Mouse (Mus musculus): ENCODE results near the gene Col9a2. TPM values are rescaled to one million over a fixed set of nuclear protein-coding genes. Genes with fewer than 3 reads are reported as not detected.

Col9a2 gene
- polyA plus RNA-seq, 1 experiment: 17.5 TPM

GRCm38 (mm10) chr4:121023941-121024340 is 15.2 kb upstream of the Col9a2 start:
- TF ChIP-seq POLR2A (IDR thresholded peaks at IDR 0.05; ENCODE audit: borderline replicate concordance, extremely low read depth, insufficient read depth, insufficient read length, poor library complexity, severe bottlenecking): no peak
- no peak for DNase-seq (ENCODE audit: low read depth)

GRCm38 (mm10) chr4:121025681-121026080 is 13.5 kb upstream of the Col9a2 start:
- DNase-seq (ENCODE audit: low read depth): no peak
- no peak for TF ChIP-seq CTCF (IDR thresholded peaks at IDR 0.05; ENCODE audit: borderline replicate concordance, extremely low read depth, insufficient read depth, insufficient read length)

- no peak for DNase-seq (ENCODE audit: low read depth)
- no peak for TF ChIP-seq CTCF (IDR thresholded peaks at IDR 0.05; ENCODE audit: borderline replicate concordance, extremely low read depth, insufficient read depth, insufficient read length)
- TF ChIP-seq POLR2A (IDR thresholded peaks at IDR 0.05; ENCODE audit: borderline replicate concordance, extremely low read depth, insufficient read depth, insufficient read length, poor library complexity, severe bottlenecking): no peak
These were observed 11.0 kb upstream of the Col9a2 start for GRCm38 (mm10) chr4:121028146-121028545.

- peak; percentile 68 for DNase-seq (ENCODE audit: low read depth)
- TF ChIP-seq CTCF (IDR thresholded peaks at IDR 0.05; ENCODE audit: borderline replicate concordance, extremely low read depth, insufficient read depth, insufficient read length) (peak; percentile 79), POLR2A (IDR thresholded peaks at IDR 0.05; ENCODE audit: borderline replicate concordance, extremely low read depth, insufficient read depth, insufficient read length, poor library complexity, severe bottlenecking) (no peak)
These were observed 10.4 kb upstream of the Col9a2 start for GRCm38 (mm10) chr4:121028659-121029392.

GRCm38 (mm10) chr4:121029632-121030031 is 9.6 kb upstream of the Col9a2 start:
- no peak for DNase-seq (ENCODE audit: low read depth)
- no peak for TF ChIP-seq CTCF (IDR thresholded peaks at IDR 0.05; ENCODE audit: borderline replicate concordance, extremely low read depth, insufficient read depth, insufficient read length)
- no peak for TF ChIP-seq POLR2A (IDR thresholded peaks at IDR 0.05; ENCODE audit: borderline replicate concordance, extremely low read depth, insufficient read depth, insufficient read length, poor library complexity, severe bottlenecking)

- no peak for DNase-seq (ENCODE audit: low read depth)
- TF ChIP-seq CTCF (IDR thresholded peaks at IDR 0.05; ENCODE audit: borderline replicate concordance, extremely low read depth, insufficient read depth, insufficient read length) (no peak), POLR2A (IDR thresholded peaks at IDR 0.05; ENCODE audit: borderline replicate concordance, extremely low read depth, insufficient read depth, insufficient read length, poor library complexity, severe bottlenecking) (no peak)
These were observed 7.7 kb upstream of the Col9a2 start for GRCm38 (mm10) chr4:121031440-121031839.

- TF ChIP-seq CTCF (IDR thresholded peaks at IDR 0.05; ENCODE audit: borderline replicate concordance, extremely low read depth, insufficient read depth, insufficient read length) (no peak), POLR2A (IDR thresholded peaks at IDR 0.05; ENCODE audit: borderline replicate concordance, extremely low read depth, insufficient read depth, insufficient read length, poor library complexity, severe bottlenecking) (no peak)
- no peak for DNase-seq (ENCODE audit: low read depth)
These were observed 6.2 kb upstream of the Col9a2 start for GRCm38 (mm10) chr4:121033006-121033405.

- TF ChIP-seq CTCF (IDR thresholded peaks at IDR 0.05; ENCODE audit: borderline replicate concordance, extremely low read depth, insufficient read depth, insufficient read length) (no peak), POLR2A (IDR thresholded peaks at IDR 0.05; ENCODE audit: borderline replicate concordance, extremely low read depth, insufficient read depth, insufficient read length, poor library complexity, severe bottlenecking) (no peak)
- DNase-seq (ENCODE audit: low read depth): peak; percentile 11
These were observed 1.1 kb downstream of the Col9a2 start for GRCm38 (mm10) chr4:121040323-121040722.

- no peak for TF ChIP-seq POLR2A (IDR thresholded peaks at IDR 0.05; ENCODE audit: borderline replicate concordance, extremely low read depth, insufficient read depth, insufficient read length, poor library complexity, severe bottlenecking)
- TF ChIP-seq CTCF (IDR thresholded peaks at IDR 0.05; ENCODE audit: borderline replicate concordance, extremely low read depth, insufficient read depth, insufficient read length): peak; percentile 86
- peak; percentile 82 for DNase-seq (ENCODE audit: low read depth)
These were observed 1.9 kb downstream of the Col9a2 start for GRCm38 (mm10) chr4:121040897-121041671.

GRCm38 (mm10) chr4:121042472-121042871 is 3.3 kb downstream of the Col9a2 start:
- DNase-seq (ENCODE audit: low read depth): no peak
- TF ChIP-seq POLR2A (IDR thresholded peaks at IDR 0.05; ENCODE audit: borderline replicate concordance, extremely low read depth, insufficient read depth, insufficient read length, poor library complexity, severe bottlenecking) (no peak), CTCF (IDR thresholded peaks at IDR 0.05; ENCODE audit: borderline replicate concordance, extremely low read depth, insufficient read depth, insufficient read length) (no peak)

GRCm38 (mm10) chr4:121042946-121043345 is 3.8 kb downstream of the Col9a2 start:
- TF ChIP-seq CTCF (IDR thresholded peaks at IDR 0.05; ENCODE audit: borderline replicate concordance, extremely low read depth, insufficient read depth, insufficient read length) (no peak), POLR2A (IDR thresholded peaks at IDR 0.05; ENCODE audit: borderline replicate concordance, extremely low read depth, insufficient read depth, insufficient read length, poor library complexity, severe bottlenecking) (no peak)
- DNase-seq (ENCODE audit: low read depth): no peak

- DNase-seq (ENCODE audit: low read depth): no peak
- no peak for TF ChIP-seq POLR2A (IDR thresholded peaks at IDR 0.05; ENCODE audit: borderline replicate concordance, extremely low read depth, insufficient read depth, insufficient read length, poor library complexity, severe bottlenecking)
- peak; percentile 12; the same call in 1 of the 2 replicates for TF ChIP-seq CTCF (IDR thresholded peaks at IDR 0.05; ENCODE audit: borderline replicate concordance, extremely low read depth, insufficient read depth, insufficient read length)
These were observed 12.7 kb downstream of the Col9a2 start for GRCm38 (mm10) chr4:121051863-121052262.
